Mouse (Mus musculus): ENCODE data around the gene Clock. TPM values are rescaled to one million over a fixed set of nuclear protein-coding genes. Genes with fewer than 3 reads are reported as not detected.
A peak's percentile ranks its signal among the peaks of the same experiment; 100 is the strongest.

Gene Clock
- polyA plus RNA-seq, 1 experiment from 2014 or later: 14.7 TPM

- Histone ChIP-seq H3K36me3 (peaks cover 20% of the 10 kb centered on the region; the same call in 1 of the 2 replicates), H3K4me1 (no peaks in the 10 kb centered on the region), H3K4me2 (replicated peaks) (no peak overlapping the region), H3K9me3 (no peaks in the 10 kb centered on the region), H3K4me3 (no peak overlapping the region), H3K9ac (replicated peaks) (no peak overlapping the region), H3K27me3 (no peaks in the 10 kb centered on the region), H3K27ac (replicated peaks) (no peak overlapping the region)
- ATAC-seq (ENCODE audit: low FRiP score, low read depth): no peak
- WGBS: 93% methylated on average over 6 of the region's 6 CpGs
Measured at GRCm38 (mm10) chr5:76194377-76194945, 110.1 kb downstream of the Clock start.

- Histone ChIP-seq H3K4me1 (no peaks in the 10 kb centered on the region), H3K9ac (replicated peaks) (no peak overlapping the region), H3K27me3 (no peaks in the 10 kb centered on the region), H3K36me3 (peaks cover 17% of the 10 kb centered on the region; the same call in 1 of the 2 replicates), H3K4me2 (replicated peaks) (no peak overlapping the region), H3K27ac (replicated peaks) (no peak overlapping the region), H3K4me3 (no peak overlapping the region), H3K9me3 (no peaks in the 10 kb centered on the region)
- ATAC-seq (ENCODE audit: low FRiP score, low read depth): no peak
Measured at GRCm38 (mm10) chr5:76193075-76193474, 111.5 kb downstream of the Clock start.

GRCm38 (mm10) chr5:76190609-76191008 is 114.0 kb downstream of the Clock start:
- Histone ChIP-seq H3K9ac (replicated peaks) (no peak overlapping the region), H3K4me1 (peaks cover 8% of the 10 kb centered on the region; the same call in 1 of the 2 replicates), H3K4me2 (replicated peaks) (no peak overlapping the region), H3K27me3 (no peaks in the 10 kb centered on the region), H3K36me3 (0 out of 2 replicates have a peak, but pooled peaks cover 6% of the 10 kb centered on the region), H3K4me3 (no peak overlapping the region), H3K27ac (replicated peaks) (no peak overlapping the region), H3K9me3 (no peaks in the 10 kb centered on the region)
- ATAC-seq (ENCODE audit: low FRiP score, low read depth): no peak
- 89% methylated on average over 4 of the region's 4 CpGs for WGBS

GRCm38 (mm10) chr5:76187885-76188284 is 116.7 kb downstream of the Clock start:
- Histone ChIP-seq H3K4me3 (no peak overlapping the region), H3K4me1 (peaks cover 18% of the 10 kb centered on the region), H3K4me2 (replicated peaks) (no peak overlapping the region), H3K27ac (replicated peaks) (no peak overlapping the region), H3K36me3 (no peaks in the 10 kb centered on the region), H3K9ac (replicated peaks) (no peak overlapping the region), H3K27me3 (0 out of 2 replicates have a peak, but pooled peaks cover under 1% of the 10 kb centered on the region), H3K9me3 (no peaks in the 10 kb centered on the region)
- ATAC-seq (ENCODE audit: low FRiP score, low read depth): no peak
- WGBS: 87% methylated on average over 5 of the region's 5 CpGs

- 5% methylated on average over 31 of the region's 38 CpGs for WGBS
- peaks cover 18% of the 10 kb centered on the region for H3K4me1 ChIP-seq
- ATAC-seq (ENCODE audit: low FRiP score, low read depth): peak; percentile 94
Measured at GRCm38 (mm10) chr5:76184286-76185080, 120.1 kb downstream of the Clock start.

GRCm38 (mm10) chr5:76183750-76184261 is 120.8 kb downstream of the Clock start, which contains the start of gene Tmem165:
Gene Tmem165, plus strand, starts transcription at chr5:76183880.
- peak within 1 kb of the TSS; percentile 96 for H3K9ac ChIP-seq (replicated peaks)
- peak; percentile 97 for ATAC-seq (ENCODE audit: low FRiP score, low read depth)
- peak within 1 kb of the TSS; percentile 97 for H3K27ac ChIP-seq (replicated peaks)
- 0% methylated on average over 53 of the region's 62 CpGs for WGBS
- H3K36me3 ChIP-seq: no peaks in the 10 kb centered on the region
- peak within 1 kb of the TSS; percentile 73 for H3K4me2 ChIP-seq (replicated peaks)
- peaks cover 8% of the 10 kb centered on the region for H3K27me3 ChIP-seq
- peaks cover 18% of the 10 kb centered on the region for H3K4me1 ChIP-seq
- no peaks in the 10 kb centered on the region for H3K9me3 ChIP-seq
- H3K4me3 ChIP-seq: peak within 1 kb of the TSS; percentile 93

More at GRCm38 (mm10) chr5:76184286-76185080, 120.1 kb downstream of the Clock start:
- Histone ChIP-seq H3K36me3 (no peaks in the 10 kb centered on the region), H3K9me3 (no peaks in the 10 kb centered on the region), H3K4me2 (replicated peaks) (peak overlapping the region; percentile 73), H3K4me3 (peak overlapping the region; percentile 93), H3K27me3 (peaks cover 8% of the 10 kb centered on the region), H3K9ac (replicated peaks) (peak overlapping the region; percentile 96), H3K27ac (replicated peaks) (peak overlapping the region; percentile 97)

GRCm38 (mm10) chr5:76183043-76183749 is 121.4 kb downstream of the Clock start:
- Histone ChIP-seq H3K27ac (replicated peaks) (0 out of 2 replicates have a peak overlapping the region, but pooled peaks have one; percentile 97), H3K4me3 (peak overlapping the region; percentile 93), H3K4me1 (peaks cover 18% of the 10 kb centered on the region), H3K9ac (replicated peaks) (peak overlapping the region; percentile 96), H3K27me3 (peaks cover 8% of the 10 kb centered on the region), H3K9me3 (no peaks in the 10 kb centered on the region), H3K4me2 (replicated peaks) (peak overlapping the region; percentile 73), H3K36me3 (no peaks in the 10 kb centered on the region)
- WGBS: 43% methylated on average over 17 of the region's 17 CpGs
- ATAC-seq (ENCODE audit: low FRiP score, low read depth): no peak

GRCm38 (mm10) chr5:76182326-76182725 is 122.3 kb downstream of the Clock start:
- H3K4me2 ChIP-seq (replicated peaks): no peak overlapping the region
- no peak for ATAC-seq (ENCODE audit: low FRiP score, low read depth)
- WGBS: 71% methylated on average over 3 of the region's 3 CpGs

GRCm38 (mm10) chr5:76179791-76180190 is 124.8 kb downstream of the Clock start:
- WGBS: 80% methylated on average over 5 of the region's 5 CpGs
- no peak for ATAC-seq (ENCODE audit: low FRiP score, low read depth)
- H3K27ac ChIP-seq (replicated peaks): no peak overlapping the region
- no peak overlapping the region for H3K4me3 ChIP-seq
- H3K36me3 ChIP-seq: no peaks in the 10 kb centered on the region
- H3K9ac ChIP-seq (replicated peaks): no peak overlapping the region
- H3K4me2 ChIP-seq (replicated peaks): no peak overlapping the region
- H3K4me1 ChIP-seq: peaks cover 2% of the 10 kb centered on the region; the same call in 1 of the 2 replicates
- no peaks in the 10 kb centered on the region for H3K9me3 ChIP-seq
- H3K27me3 ChIP-seq: peaks cover 8% of the 10 kb centered on the region

More at GRCm38 (mm10) chr5:76182326-76182725, 122.3 kb downstream of the Clock start:
- H3K36me3 ChIP-seq: no peaks in the 10 kb centered on the region
- peaks cover 8% of the 10 kb centered on the region for H3K27me3 ChIP-seq
- H3K9me3 ChIP-seq: no peaks in the 10 kb centered on the region
- H3K9ac ChIP-seq (replicated peaks): no peak overlapping the region
- peaks cover 18% of the 10 kb centered on the region for H3K4me1 ChIP-seq
- no peak overlapping the region for H3K4me3 ChIP-seq
- no peak overlapping the region for H3K27ac ChIP-seq (replicated peaks)

- Histone ChIP-seq H3K36me3 (no peaks in the 10 kb centered on the region), H3K27ac (replicated peaks) (no peak overlapping the region), H3K4me2 (replicated peaks) (no peak overlapping the region), H3K27me3 (peaks cover 8% of the 10 kb centered on the region), H3K9ac (replicated peaks) (no peak overlapping the region), H3K9me3 (no peaks in the 10 kb centered on the region), H3K4me1 (no peaks in the 10 kb centered on the region), H3K4me3 (no peak overlapping the region)
- ATAC-seq (ENCODE audit: low FRiP score, low read depth): no peak
- 97% methylated on average over 5 of the region's 5 CpGs for WGBS
Measured at GRCm38 (mm10) chr5:76179171-76179570, 125.4 kb downstream of the Clock start.

GRCm38 (mm10) chr5:76177664-76178063 is 126.9 kb downstream of the Clock start:
- no peak overlapping the region for H3K4me2 ChIP-seq (replicated peaks)
- H3K27ac ChIP-seq (replicated peaks): no peak overlapping the region
- no peak overlapping the region for H3K9ac ChIP-seq (replicated peaks)
- no peaks in the 10 kb centered on the region for H3K4me1 ChIP-seq
- H3K9me3 ChIP-seq: no peaks in the 10 kb centered on the region
- no peak overlapping the region for H3K4me3 ChIP-seq
- WGBS: 84% methylated on average over 7 of the region's 7 CpGs
- no peak for ATAC-seq (ENCODE audit: low FRiP score, low read depth)
- no peaks in the 10 kb centered on the region for H3K36me3 ChIP-seq
- H3K27me3 ChIP-seq: peaks cover 5% of the 10 kb centered on the region
